Mouse (Mus musculus): ENCODE measurements around the gene Shisal1.

GRCm38 (mm10) chr15:84410052-84410451, 36.8 kb downstream of the Shisal1 start:
- TF ChIP-seq CTCF (IDR thresholded peaks at IDR 0.05; ENCODE audit: borderline replicate concordance, insufficient read depth, low read depth, low read length) (no peak), POLR2A (IDR thresholded peaks at IDR 0.05; ENCODE audit: borderline replicate concordance, insufficient read depth, low read length) (no peak)

Measured in cerebellum, adult 2 months (tissue).